Mouse (Mus musculus): ENCODE measurements around the gene Fam83c.

GRCm38 (mm10) chr2:155823722-155824121 lies 10.9 kb downstream of the Fam83c start:
- TF ChIP-seq EP300 (IDR thresholded peaks at IDR 0.05; ENCODE audit: low read depth) (no peak), CTCF (IDR thresholded peaks at IDR 0.05; ENCODE audit: low read depth) (no peak)
